Mouse (Mus musculus) adrenal gland (tissue): Measurements from ENCODE around the gene Olfr1246.
"Not testable (repeated sequence)": the region's sequence is repeated elsewhere in the genome, so short reads cannot be mapped to it uniquely, and the experiment has no call there.

Experiments used
- intact Hi-C: fragments of 180-260 bp; cut with DNase I; formaldehyde crosslinking; loops from one replicate; pipeline ENCODE4 v1.15.1; 2025
- long read RNA-seq, 2 experiments: library from polyadenylated mRNA; unstranded; transcript quantifications; one replicate each; pipeline ENCODE4 v2.0.0; 2020; ENCODE audit warnings: borderline replicate concordance in 1 of 2; ENCODE audit not compliant: insufficient replicate concordance in 1 of 2

The Olfr1246 gene
- long read RNA-seq, experiment 1, result 0 reads
- long read RNA-seq, experiment 2, result 0 reads

GRCm38 (mm10) chr2:89593057-89593456 lies at the start of gene Olfr1246:
Gene Olfr1246, minus strand, starts transcription at chr2:89593157.
- intact Hi-C loops, result no loop called here

- intact Hi-C loops, result no loop called here
Observed at GRCm38 (mm10) chr2:89634883-89635282, 41.9 kb upstream of the Olfr1246 start, which contains the start of gene Olfr1249. Gene Olfr1249, minus strand, starts transcription at chr2:89634983.

GRCm38 (mm10) chr2:89618145-89618544 lies 25.2 kb upstream of the Olfr1246 start, which contains the start of gene Olfr1248:
Gene Olfr1248, minus strand, starts transcription at chr2:89618245.
- intact Hi-C loops, result not testable (repeated sequence)

- intact Hi-C loops, result no loop called here
Observed at GRCm38 (mm10) chr2:89614030-89614429, 21.1 kb upstream of the Olfr1246 start, which contains the start of gene Olfr1247. Gene Olfr1247, minus strand, starts transcription at chr2:89614130.

- intact Hi-C loops, result no loop called here
Observed at GRCm38 (mm10) chr2:89578347-89578746, 14.6 kb downstream of the Olfr1246 start, which contains the start of gene Olfr1245. Gene Olfr1245, minus strand, starts transcription at chr2:89578447.

GRCm38 (mm10) chr2:89562706-89563105 lies 30.3 kb downstream of the Olfr1246 start:
- intact Hi-C loops, result not testable (repeated sequence)

GRCm38 (mm10) chr2:89544516-89544915 lies 48.4 kb downstream of the Olfr1246 start:
- intact Hi-C loops, result loop anchor here (5.0 kb wide), 1 partner anchor 1182 kb away; no protein-coding TSS in a partner anchor

GRCm38 (mm10) chr2:89539923-89540322 lies 53.0 kb downstream of the Olfr1246 start:
- intact Hi-C loops, result loop anchor here (5.0 kb wide), 1 partner anchor 1178 kb away; no protein-coding TSS in a partner anchor
